Mouse (Mus musculus) lung, adult 2 months (tissue): ENCODE data around the gene Senp3.

Experiments used
- CTCF ChIP-seq: fragments of 200-500 bp; IDR thresholded peaks from 2 replicates; pipeline ENCODE4 v1.5.1; 2011; ENCODE audit warnings: mild to moderate bottlenecking, low read length, control low read depth; ENCODE audit not compliant: insufficient read depth
- POLR2A ChIP-seq: fragments of 200-500 bp; IDR thresholded peaks from 2 replicates; pipeline ENCODE4 v1.6.1; 2011; ENCODE audit warnings: low read depth, mild to moderate bottlenecking, control low read depth, low read length, borderline replicate concordance; ENCODE audit errors: extremely low read depth

DNA sequence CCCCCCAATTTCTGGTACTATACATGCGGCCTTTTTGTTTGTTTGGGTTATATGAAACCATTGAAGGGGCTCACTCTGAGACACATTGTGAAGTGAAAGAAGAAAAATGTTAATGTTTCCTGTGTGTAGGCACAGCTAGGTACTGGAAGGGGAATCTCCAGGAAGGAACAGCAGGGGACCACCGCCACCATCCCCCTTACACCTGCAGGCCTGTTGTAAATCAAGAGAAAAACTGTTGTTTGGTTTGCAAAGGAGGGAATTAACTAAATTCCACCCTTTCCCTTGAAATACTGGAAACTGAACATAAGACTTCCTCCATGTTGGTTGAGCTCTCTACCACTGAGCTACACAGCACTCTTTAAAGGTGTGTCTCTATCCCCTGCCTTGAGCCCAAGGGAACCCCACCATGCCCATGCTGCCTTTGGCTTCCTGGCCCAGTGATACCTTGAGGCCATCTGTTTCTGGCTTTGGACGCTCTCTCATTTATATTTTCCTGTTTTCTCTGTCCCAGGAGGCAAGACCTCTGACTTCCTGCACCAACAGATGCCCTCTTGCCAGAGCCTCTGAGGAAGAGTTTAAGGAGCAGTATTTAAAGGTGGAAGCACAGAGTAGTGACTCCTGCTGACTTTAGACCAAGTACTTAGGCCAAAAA is 26.9 kb upstream of the Senp3 start:
- no peak for TF ChIP-seq CTCF
- TF ChIP-seq POLR2A, result no peak
